Mouse (Mus musculus): ENCODE results near the gene Fgd6.

DNA sequence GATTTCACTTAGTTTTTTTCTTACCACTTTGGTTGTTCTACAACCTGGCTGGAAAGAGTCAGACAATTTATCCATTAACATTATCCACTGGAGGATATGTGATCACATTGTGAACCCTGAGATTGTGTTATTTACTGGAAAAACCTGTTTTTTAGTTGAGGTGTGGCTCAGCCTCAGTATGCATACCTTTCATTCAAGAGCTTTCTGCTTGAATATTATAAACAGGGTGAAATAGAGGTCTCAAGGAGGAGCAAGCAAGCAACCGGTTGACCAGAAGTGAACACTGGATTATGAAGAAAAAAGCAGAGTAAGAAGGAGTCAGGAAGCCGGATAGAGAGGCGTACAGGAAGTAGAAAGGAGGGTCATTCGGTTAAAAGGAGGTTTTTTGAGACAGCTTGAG is 115.7 kb downstream of the Fgd6 start:
- no peak for TF ChIP-seq CTCF (IDR thresholded peaks at IDR 0.05; ENCODE audit: extremely low read depth, insufficient read depth, insufficient read length, insufficient replicate concordance)
- no peak for TF ChIP-seq POLR2A (IDR thresholded peaks at IDR 0.05; ENCODE audit: low read depth, low read length)

Data from spleen, adult 2 months (tissue).